In genomic region chr2:181240806-181241440, GRCm38 (mm10) we compare ENCODE assay signal across 8 mouse cellular contexts. TPM values are rescaled to one million over a fixed set of nuclear protein-coding genes. Genes with fewer than 3 reads are reported as not detected.
A peak's percentile ranks its signal among the peaks of the same experiment; 100 is the strongest.
DNase-seq lines count a peak whose midpoint lies in the region; ATAC-seq and TF ChIP-seq lines count a peak whose summit lies in the region.

No protein-coding gene starts in this region.

- H3K4me3 ChIP-seq in hindbrain, postnatal 0 days (ENCODE audit: low read length): no peak overlapping the region
- H3K4me3 ChIP-seq in hindbrain, embryonic 11.5 days (ENCODE audit: low read depth, low read length): no peak overlapping the region
- peak overlapping the region; percentile 84 for H3K4me3 ChIP-seq in brown adipose tissue, adult 24 weeks (ENCODE audit: insufficient read depth, low read depth, low read length)
- peak overlapping the region; percentile 51 for H3K4me3 ChIP-seq in limb, embryonic 13.5 days
- H3K4me3 ChIP-seq in forebrain, embryonic 10.5 days: no peak overlapping the region

- H3K9me3 ChIP-seq in hindbrain, postnatal 0 days (ENCODE audit: low read length): no peaks in the 10 kb centered on the region
- H3K9me3 ChIP-seq in hindbrain, embryonic 11.5 days (ENCODE audit: control insufficient read depth, low read length): no peaks in the 10 kb centered on the region
- no peaks in the 10 kb centered on the region for H3K9me3 ChIP-seq in limb, embryonic 13.5 days
- H3K9me3 ChIP-seq in forebrain, embryonic 10.5 days: no peaks in the 10 kb centered on the region

- H3K9ac ChIP-seq in hindbrain, postnatal 0 days (replicated peaks; ENCODE audit: low read length): no peak overlapping the region
- H3K9ac ChIP-seq in hindbrain, embryonic 11.5 days (ENCODE audit: low read depth, low read length): no peak overlapping the region
- no peak overlapping the region for H3K9ac ChIP-seq in limb, embryonic 13.5 days

- 91% methylated on average over 13 of the region's 13 CpGs for WGBS in hindbrain, postnatal 0 days
- 94% methylated on average over 13 of the region's 13 CpGs for WGBS in hindbrain, embryonic 11.5 days
- 89% methylated on average over 13 of the region's 13 CpGs for WGBS in limb, embryonic 13.5 days
- 93% methylated on average over 13 of the region's 13 CpGs for WGBS in forebrain, embryonic 10.5 days

- H3K27me3 ChIP-seq in hindbrain, postnatal 0 days (ENCODE audit: insufficient read depth, low read length): no peaks in the 10 kb centered on the region
- no peaks in the 10 kb centered on the region for H3K27me3 ChIP-seq in hindbrain, embryonic 11.5 days (ENCODE audit: control insufficient read depth, insufficient read depth, low read length)
- no peaks in the 10 kb centered on the region for H3K27me3 ChIP-seq in limb, embryonic 13.5 days
- no peaks in the 10 kb centered on the region for H3K27me3 ChIP-seq in forebrain, embryonic 10.5 days (ENCODE audit: poor library complexity, severe bottlenecking)

- no peak overlapping the region for H3K27ac ChIP-seq in hindbrain, postnatal 0 days
- no peak overlapping the region for H3K27ac ChIP-seq in hindbrain, embryonic 11.5 days (ENCODE audit: low read depth, low read length)
- peak overlapping the region; percentile 91 for H3K27ac ChIP-seq in brown adipose tissue, adult 24 weeks (replicated peaks; ENCODE audit: low read depth, low read length)
- no peak overlapping the region for H3K27ac ChIP-seq in limb, embryonic 13.5 days
- H3K27ac ChIP-seq in forebrain, embryonic 10.5 days: no peak overlapping the region

- no peaks in the 10 kb centered on the region for H3K4me1 ChIP-seq in hindbrain, postnatal 0 days (ENCODE audit: insufficient read depth, low read length)
- no peaks in the 10 kb centered on the region for H3K4me1 ChIP-seq in hindbrain, embryonic 11.5 days (replicated peaks; ENCODE audit: control insufficient read depth, insufficient read depth, low read length)
- H3K4me1 ChIP-seq in brown adipose tissue, adult 24 weeks (ENCODE audit: control insufficient read depth, insufficient read depth, insufficient read length, low read length): peaks cover 23% of the 10 kb centered on the region
- peaks cover 14% of the 10 kb centered on the region for H3K4me1 ChIP-seq in limb, embryonic 13.5 days
- peaks cover 34% of the 10 kb centered on the region for H3K4me1 ChIP-seq in forebrain, embryonic 10.5 days

- H3K36me3 ChIP-seq in hindbrain, postnatal 0 days (ENCODE audit: insufficient read depth, low read length): no peaks in the 10 kb centered on the region
- H3K36me3 ChIP-seq in hindbrain, embryonic 11.5 days (ENCODE audit: control insufficient read depth, insufficient read depth, low read length): no peaks in the 10 kb centered on the region
- H3K36me3 ChIP-seq in limb, embryonic 13.5 days: peaks cover 15% of the 10 kb centered on the region; the same call in 1 of the 2 replicates
- no peaks in the 10 kb centered on the region for H3K36me3 ChIP-seq in forebrain, embryonic 10.5 days (replicated peaks)

- DNase-seq in hindbrain, postnatal 0 days (ENCODE audit: low spot score): no peak
- no peak for DNase-seq in hindbrain, embryonic 11.5 days (ENCODE audit: low spot score)
- peak; percentile 37 for DNase-seq in A20 (ENCODE audit: low read depth, low spot score)
- no peak for DNase-seq in adrenal gland, adult 2 months
- DNase-seq in adrenal gland, postnatal 14 days: no peak
- DNase-seq in forebrain, embryonic 10.5 days (ENCODE audit: extremely low spot score, low spot score): no peak

- peak overlapping the region; percentile 42 for H3K4me2 ChIP-seq in hindbrain, postnatal 0 days (ENCODE audit: low read depth, low read length)
- H3K4me2 ChIP-seq in hindbrain, embryonic 11.5 days (replicated peaks; ENCODE audit: low read depth, low read length): no peak overlapping the region
- H3K4me2 ChIP-seq in limb, embryonic 13.5 days (replicated peaks): peak overlapping the region; percentile 72

- TF ChIP-seq CTCF in hindbrain, postnatal 0 days (IDR thresholded peaks at IDR 0.05; ENCODE audit: low read depth): no peak

- no peak for ATAC-seq in hindbrain, postnatal 0 days
- ATAC-seq in hindbrain, embryonic 11.5 days (ENCODE audit: low FRiP score): no peak
- no peak for ATAC-seq in limb, embryonic 13.5 days (ENCODE audit: low FRiP score, low read depth)

RNA-seq across cellular contexts. Expression of gene Helz2, which starts 0.9 kb away (rescaled TPM):
- total RNA-seq in hindbrain, postnatal 0 days (2014; rRNA removed): 2.8 and 5.7 TPM in 2 replicates
- polyA plus RNA-seq in hindbrain, postnatal 0 days (2015; fragmentation: Nextera tagmentation; extraction: Ambion mirVana): 0.19 and 0.24 TPM in 2 replicates
- 0.48 and 0.57 TPM in 2 replicates for polyA plus RNA-seq in hindbrain, embryonic 11.5 days (2014; fragmentation: Nextera tagmentation; extraction: Ambion mirVana)
- 4.0 and 5.4 TPM in 2 replicates for polyA plus RNA-seq in brown adipose tissue, adult 24 weeks (2012; ENCODE audit: insufficient read depth, insufficient read length, missing spikeins)
- 1.6 and 1.8 TPM in 2 replicates for polyA plus RNA-seq in limb, embryonic 13.5 days (2015; fragmentation: Nextera tagmentation; extraction: Ambion mirVana)
- total RNA-seq in adrenal gland, adult 2 months (2021): 10 to 100 TPM; 15.3 to 25.0 TPM
- polyA plus RNA-seq in adrenal gland, adult 2 months (2012; rRNA removed): 29.6 and 33.1 TPM in 2 replicates
- total RNA-seq in adrenal gland, postnatal 14 days (2021): 19.2 and 23.9 TPM in 2 replicates
- polyA plus RNA-seq in forebrain, embryonic 10.5 days (2016; fragmentation: Nextera tagmentation; extraction: Ambion mirVana): 0.69 and 0.77 TPM in 2 replicates

RNA-seq across cellular contexts. Expression of gene Fndc11, which starts 21.1 kb away (rescaled TPM):
- total RNA-seq in hindbrain, postnatal 0 days (2014; rRNA removed): 2.2 and 2.8 TPM in 2 replicates
- polyA plus RNA-seq in hindbrain, postnatal 0 days (2015; fragmentation: Nextera tagmentation; extraction: Ambion mirVana): 0.25 and 0.52 TPM in 2 replicates
- 0.29 TPM in 1 of 2 replicates, not detected in the other for polyA plus RNA-seq in hindbrain, embryonic 11.5 days (2014; fragmentation: Nextera tagmentation; extraction: Ambion mirVana)
- polyA plus RNA-seq in brown adipose tissue, adult 24 weeks (2012; ENCODE audit: insufficient read depth, insufficient read length, missing spikeins): not detected in 2 replicates
- polyA plus RNA-seq in limb, embryonic 13.5 days (2015; fragmentation: Nextera tagmentation; extraction: Ambion mirVana): 0.17 and 0.42 TPM in 2 replicates
- total RNA-seq in adrenal gland, adult 2 months (2021): under 1 TPM in 1 of 2 experiments, not detected in 1; 0.46 TPM
- 0.47 and 0.67 TPM in 2 replicates for polyA plus RNA-seq in adrenal gland, adult 2 months (2012; rRNA removed)
- total RNA-seq in adrenal gland, postnatal 14 days (2021): not detected in 2 replicates
- 0.47 and 0.68 TPM in 2 replicates for polyA plus RNA-seq in forebrain, embryonic 10.5 days (2016; fragmentation: Nextera tagmentation; extraction: Ambion mirVana)

RNA-seq across cellular contexts. Expression of gene Srms, which starts 27.9 kb away (rescaled TPM):
- 0.07 and 0.47 TPM in 2 replicates for total RNA-seq in hindbrain, postnatal 0 days (2014; rRNA removed)
- 0.09 and 0.18 TPM in 2 replicates for polyA plus RNA-seq in hindbrain, postnatal 0 days (2015; fragmentation: Nextera tagmentation; extraction: Ambion mirVana)
- 0.15 and 0.22 TPM in 2 replicates for polyA plus RNA-seq in hindbrain, embryonic 11.5 days (2014; fragmentation: Nextera tagmentation; extraction: Ambion mirVana)
- polyA plus RNA-seq in brown adipose tissue, adult 24 weeks (2012; ENCODE audit: insufficient read depth, insufficient read length, missing spikeins): 1.1 and 1.5 TPM in 2 replicates
- polyA plus RNA-seq in limb, embryonic 13.5 days (2015; fragmentation: Nextera tagmentation; extraction: Ambion mirVana): 0.15 and 0.19 TPM in 2 replicates
- total RNA-seq in adrenal gland, adult 2 months (2021): 1 to 10 TPM in 1 of 2 experiments, under 1 TPM in 1; 0.66 to 1.3 TPM
- polyA plus RNA-seq in adrenal gland, adult 2 months (2012; rRNA removed): 1.1 and 1.4 TPM in 2 replicates
- total RNA-seq in adrenal gland, postnatal 14 days (2021): 0.56 and 0.60 TPM in 2 replicates
- 0.12 and 0.15 TPM in 2 replicates for polyA plus RNA-seq in forebrain, embryonic 10.5 days (2016; fragmentation: Nextera tagmentation; extraction: Ambion mirVana)

RNA-seq across cellular contexts. Expression of gene Ptk6, which starts 38.3 kb away (rescaled TPM):
- total RNA-seq in hindbrain, postnatal 0 days (2014; rRNA removed): not detected in 2 replicates
- polyA plus RNA-seq in hindbrain, postnatal 0 days (2015; fragmentation: Nextera tagmentation; extraction: Ambion mirVana): not detected in 2 replicates
- not detected in 2 replicates for polyA plus RNA-seq in hindbrain, embryonic 11.5 days (2014; fragmentation: Nextera tagmentation; extraction: Ambion mirVana)
- not detected in 2 replicates for polyA plus RNA-seq in brown adipose tissue, adult 24 weeks (2012; ENCODE audit: insufficient read depth, insufficient read length, missing spikeins)
- not detected in 2 replicates for polyA plus RNA-seq in limb, embryonic 13.5 days (2015; fragmentation: Nextera tagmentation; extraction: Ambion mirVana)
- under 1 TPM in 1 of 2 experiments, not detected in 1; 0.07 TPM for total RNA-seq in adrenal gland, adult 2 months (2021)
- polyA plus RNA-seq in adrenal gland, adult 2 months (2012; rRNA removed): 0.02 TPM in 1 of 2 replicates, not detected in the other
- 0.11 TPM in 1 of 2 replicates, not detected in the other for total RNA-seq in adrenal gland, postnatal 14 days (2021)
- not detected in 2 replicates for polyA plus RNA-seq in forebrain, embryonic 10.5 days (2016; fragmentation: Nextera tagmentation; extraction: Ambion mirVana)

RNA-seq across cellular contexts. Expression of gene Gmeb2, which starts 46.9 kb away (rescaled TPM):
- total RNA-seq in hindbrain, postnatal 0 days (2014; rRNA removed): 19.2 and 25.2 TPM in 2 replicates
- 8.6 and 8.9 TPM in 2 replicates for polyA plus RNA-seq in hindbrain, postnatal 0 days (2015; fragmentation: Nextera tagmentation; extraction: Ambion mirVana)
- 17.9 and 19.7 TPM in 2 replicates for polyA plus RNA-seq in hindbrain, embryonic 11.5 days (2014; fragmentation: Nextera tagmentation; extraction: Ambion mirVana)
- polyA plus RNA-seq in brown adipose tissue, adult 24 weeks (2012; ENCODE audit: insufficient read depth, insufficient read length, missing spikeins): 3.8 and 4.7 TPM in 2 replicates
- 16.5 and 17.8 TPM in 2 replicates for polyA plus RNA-seq in limb, embryonic 13.5 days (2015; fragmentation: Nextera tagmentation; extraction: Ambion mirVana)
- 10 to 100 TPM; 15.4 to 15.5 TPM for total RNA-seq in adrenal gland, adult 2 months (2021)
- polyA plus RNA-seq in adrenal gland, adult 2 months (2012; rRNA removed): 21.8 and 28.4 TPM in 2 replicates
- total RNA-seq in adrenal gland, postnatal 14 days (2021): 16.4 and 17.9 TPM in 2 replicates
- 20.7 and 21.6 TPM in 2 replicates for polyA plus RNA-seq in forebrain, embryonic 10.5 days (2016; fragmentation: Nextera tagmentation; extraction: Ambion mirVana)

Comparison
In these comparisons a context has a peak if more than half of its experiments do, and no peak if none do; other contexts are left out.
1. H3K4me3 ChIP-seq: peak in brown adipose tissue, adult 24 weeks (single experiment) and limb, embryonic 13.5 days (single experiment); none in hindbrain, postnatal 0 days (single experiment), hindbrain, embryonic 11.5 days (single experiment) and forebrain, embryonic 10.5 days (single experiment).